Mouse (Mus musculus): ENCODE data around the gene Nek9.

Gene Nek9

DNA sequence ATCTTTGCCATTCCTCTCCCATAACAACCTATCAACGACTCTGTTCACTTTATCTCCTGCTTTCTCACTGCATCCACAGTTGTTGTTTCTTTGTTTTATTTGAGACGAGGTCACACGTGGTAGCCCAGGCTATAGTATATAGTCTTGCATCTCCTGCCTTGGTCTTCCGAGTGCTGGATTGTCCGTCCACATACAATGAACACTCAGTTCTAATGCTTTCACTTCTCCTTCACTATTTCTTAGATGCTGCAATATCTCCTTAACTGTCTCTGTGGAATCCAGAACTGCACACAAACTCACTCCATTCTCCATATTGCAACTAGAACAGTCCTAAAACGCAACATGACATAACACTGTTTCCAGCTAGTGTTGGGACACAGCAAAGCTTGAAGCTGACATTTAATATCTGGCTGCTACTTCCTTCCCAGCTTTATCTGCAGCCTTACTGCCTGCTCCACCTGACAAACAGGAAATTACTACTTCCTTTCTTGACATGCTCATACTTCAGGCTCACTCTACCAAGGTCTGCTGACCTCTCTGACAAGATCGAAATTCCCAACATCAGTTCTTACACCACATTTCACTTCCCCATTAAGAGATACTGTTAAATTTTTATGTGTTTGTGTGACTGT is 82.0 kb downstream of the Nek9 start:
- DNase-seq: peak in 1 of 2 experiments; percentile 7

DNA sequence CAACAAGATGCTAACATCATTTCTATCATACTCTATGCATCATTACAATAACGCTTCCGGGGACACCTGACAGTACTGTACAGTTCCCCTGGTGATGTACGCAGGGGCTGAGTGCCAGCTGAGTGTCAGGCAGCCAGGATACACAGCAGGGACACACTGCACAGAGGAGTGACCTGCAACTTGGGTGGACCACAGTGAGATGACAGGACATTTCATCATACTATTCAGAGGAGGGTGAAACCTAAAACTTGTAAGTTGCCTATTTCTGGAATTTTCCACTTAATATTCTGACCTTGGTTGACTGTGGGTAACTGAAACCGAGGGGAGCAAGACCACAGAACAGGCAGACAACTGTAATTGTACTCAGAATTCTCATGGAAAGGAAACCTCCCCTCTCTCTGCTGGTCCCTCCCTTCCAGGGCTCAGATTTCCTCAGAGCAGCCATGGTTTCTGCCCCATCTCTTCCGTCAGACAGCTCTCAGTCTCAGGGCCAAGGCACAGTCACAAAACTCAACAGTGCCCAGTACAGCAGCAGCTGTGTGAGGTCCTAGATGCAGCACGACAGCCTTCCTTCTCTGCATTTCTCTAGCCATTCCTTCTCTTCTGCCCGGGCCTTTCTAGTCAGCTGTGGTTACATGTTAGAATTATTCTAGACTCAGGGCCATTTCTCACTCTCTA is 82.9 kb downstream of the Nek9 start:
- no peak for DNase-seq

DNA sequence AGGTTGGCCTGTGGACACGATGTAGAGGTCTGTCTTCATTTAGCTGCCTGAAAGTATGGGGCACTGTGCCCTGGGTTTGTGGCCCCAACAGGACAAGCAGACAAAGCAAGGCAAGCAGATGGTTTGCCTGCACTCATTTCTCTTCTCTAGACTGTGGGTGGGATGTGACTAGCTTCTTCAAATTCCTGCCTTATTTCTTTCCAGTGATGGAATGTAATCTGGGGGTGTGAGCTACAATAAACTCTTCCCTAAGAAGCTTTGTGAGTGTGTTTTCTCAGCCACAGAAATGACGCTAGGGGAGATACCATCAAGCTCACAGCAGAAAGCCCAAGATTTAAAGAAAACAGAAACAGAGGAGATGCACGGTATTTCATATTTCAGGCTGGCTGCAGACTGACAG is 87.1 kb downstream of the Nek9 start:
- no peak for DNase-seq
